Mouse (Mus musculus) midbrain, embryonic 14.5 days (tissue): ENCODE measurements around the gene Siva1. TPM values are rescaled to one million over a fixed set of nuclear protein-coding genes. Genes with fewer than 3 reads are reported as not detected.

Experiments
- ATAC-seq: fragments of 200-750 bp; cut with Nextera tagmentation; 2 replicates; pipeline ENCODE4 v1.8.0; 2017; ENCODE audit warnings: moderate number of reproducible peaks, moderate library complexity; ENCODE audit not compliant: low FRiP score, low TSS enrichment
- DNase-seq: peaks from one replicate; pipeline ENCODE4 v3.0.0-alpha.2; 2015
- H3K27ac ChIP-seq: fragments of 300-500 bp; sonication (generic); replicated peaks from 2 replicates; pipeline ENCODE4 v1.5.1; 2014; ENCODE audit warnings: mild to moderate bottlenecking, low read depth, low read length, moderate library complexity
- H3K27me3 ChIP-seq: fragments of 300-500 bp; sonication (generic); 2 replicates; pipeline ENCODE4 v1.6.1; 2014; ENCODE audit warnings: low read length, control low read depth, mixed read lengths; ENCODE audit not compliant: control insufficient read depth, insufficient read depth
- H3K36me3 ChIP-seq: fragments of 300-500 bp; sonication (generic); 2 replicates; pipeline ENCODE4 v1.6.1; 2014; ENCODE audit warnings: low read length, control low read depth; ENCODE audit not compliant: control insufficient read depth, insufficient read depth
- H3K4me1 ChIP-seq: fragments of 300-500 bp; sonication (generic); 2 replicates; pipeline ENCODE4 v1.6.1; 2014; ENCODE audit warnings: mild to moderate bottlenecking, antibody characterized with exemption, low read length, control low read depth; ENCODE audit not compliant: control insufficient read depth, insufficient read depth
- H3K4me2 ChIP-seq: fragments of 300-500 bp; sonication (generic); 2 replicates; pipeline ENCODE4 v1.6.1; 2014; ENCODE audit warnings: mild to moderate bottlenecking, low read length, moderate library complexity
- H3K4me3 ChIP-seq: fragments of 300-500 bp; sonication (generic); replicated peaks from 2 replicates; pipeline ENCODE4 v1.5.1; 2014; ENCODE audit warnings: low read depth, low read length
- H3K9ac ChIP-seq: fragments of 300-500 bp; sonication (generic); replicated peaks from 2 replicates; pipeline ENCODE4 v1.6.1; 2014; ENCODE audit warnings: mild to moderate bottlenecking, low read length, moderate library complexity
- H3K9me3 ChIP-seq: fragments of 300-500 bp; sonication (generic); 2 replicates; pipeline ENCODE4 v1.6.1; 2016; ENCODE audit warnings: low read length, control low read depth, mixed read lengths; ENCODE audit not compliant: control insufficient read depth
- WGBS: fragments of 180-500 bp; shearing (Covaris S2); extraction: QIAGEN DNeasy Blood & Tissue Kit; methylation state at CpG from one replicate; pipeline ENCODE4 v1.1.7; 2014; 5-methylcytosine and 5-hydroxymethylcytosine counted together
- polyA plus RNA-seq: library from polyadenylated mRNA; unstranded; fragments of >200 nt; fragmentation: Nextera tagmentation; extraction: Ambion mirVana; gene quantifications from 2 replicates; pipeline ENCODE4 v1.2.1, GENCODE M21; 2014

Gene Siva1
- polyA plus RNA-seq, 1 experiment from 2014 or later: 63.9 TPM

DNA sequence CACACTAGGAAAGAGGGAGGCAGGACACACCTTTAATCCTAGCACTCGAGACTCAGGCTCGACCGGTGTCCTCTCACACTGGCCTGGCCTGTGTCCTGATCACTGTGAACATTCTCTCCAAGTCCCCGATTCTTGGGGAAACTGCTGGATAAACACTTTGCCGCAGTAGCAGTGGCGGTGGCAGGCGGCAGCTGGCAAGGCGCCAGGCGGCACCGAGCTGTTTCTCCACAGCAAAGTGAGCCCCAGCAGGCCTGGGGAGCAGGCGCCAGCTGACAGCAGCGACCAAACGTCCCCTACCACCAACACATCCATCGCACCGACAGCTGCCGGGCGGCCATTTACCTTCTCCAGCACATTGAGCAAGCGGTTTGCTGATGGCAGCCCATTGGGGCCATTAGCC lies 21.0 kb downstream of the Siva1 start:
- H3K36me3 ChIP-seq: peaks cover 76% of the 10 kb centered on the region
- 35% methylated on average over 18 of the region's 18 CpGs for WGBS
- peak overlapping the region; percentile 84 for H3K27ac ChIP-seq
- H3K4me3 ChIP-seq: no peak overlapping the region
- ATAC-seq (peak; percentile 28; the same call in 1 of the 2 replicates), DNase-seq (peak; percentile 86)
- no peaks in the 10 kb centered on the region for H3K9me3 ChIP-seq
- H3K4me2 ChIP-seq: peak overlapping the region; percentile 36
- peak overlapping the region; percentile 39; the same call in 1 of the 2 replicates for H3K9ac ChIP-seq
- H3K27me3 ChIP-seq: no peaks in the 10 kb centered on the region
- peaks cover 58% of the 10 kb centered on the region for H3K4me1 ChIP-seq

DNA sequence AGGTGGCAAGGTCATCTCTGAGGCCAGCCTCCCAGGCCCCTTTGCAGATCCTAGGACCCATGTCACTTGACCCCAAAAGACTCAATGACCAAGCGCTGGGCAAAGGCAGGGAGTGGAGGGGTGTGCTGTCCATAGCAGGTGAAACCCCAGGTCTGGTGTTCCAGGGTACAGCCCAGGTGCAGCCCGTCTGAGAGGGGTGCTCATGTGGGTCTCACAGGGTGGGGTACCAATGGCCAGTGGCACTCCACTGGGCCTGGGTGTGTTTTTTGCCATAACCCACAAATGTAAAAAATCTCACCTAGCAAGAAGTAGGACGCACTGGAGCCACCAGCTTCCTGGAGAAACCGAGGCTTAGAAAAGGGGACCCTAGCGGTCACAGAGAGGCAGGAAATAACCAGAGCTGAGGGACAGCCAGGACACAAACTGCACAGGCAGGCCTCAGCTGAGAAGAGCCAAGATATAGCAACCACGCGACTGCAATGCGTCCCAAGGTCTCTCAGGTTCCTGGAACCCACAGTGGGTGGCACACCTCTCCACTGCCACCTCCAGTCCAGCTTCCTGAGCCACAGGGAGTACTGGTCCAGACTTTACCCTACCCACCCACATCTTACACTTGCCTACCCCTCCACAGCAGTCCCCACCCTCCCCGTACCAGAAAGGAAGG lies 21.5 kb downstream of the Siva1 start:
- peak overlapping the region; percentile 84 for H3K27ac ChIP-seq
- peak overlapping the region; percentile 20; the same call in 1 of the 2 replicates for H3K9ac ChIP-seq
- peak overlapping the region; percentile 36 for H3K4me2 ChIP-seq
- peaks cover 57% of the 10 kb centered on the region for H3K4me1 ChIP-seq
- 94% methylated on average over 9 of the region's 9 CpGs for WGBS
- ATAC-seq (no peak), DNase-seq (no peak)
- no peaks in the 10 kb centered on the region for H3K27me3 ChIP-seq
- H3K36me3 ChIP-seq: peaks cover 76% of the 10 kb centered on the region
- H3K9me3 ChIP-seq: no peaks in the 10 kb centered on the region
- H3K4me3 ChIP-seq: no peak overlapping the region

- DNase-seq: no peak
- Histone ChIP-seq H3K4me2 (no peak overlapping the region), H3K9ac (no peak overlapping the region), H3K27ac (peak overlapping the region; percentile 84; the same call in 1 of the 2 replicates), H3K9me3 (no peaks in the 10 kb centered on the region), H3K4me3 (no peak overlapping the region), H3K27me3 (no peaks in the 10 kb centered on the region), H3K36me3 (peaks cover 64% of the 10 kb centered on the region), H3K4me1 (peaks cover 57% of the 10 kb centered on the region)
- no peak for ATAC-seq
- WGBS: 88% methylated on average over 10 of the region's 10 CpGs
Measured at GRCm38 (mm10) chr12:112667619-112668297, 23.3 kb downstream of the Siva1 start.

- peaks cover 41% of the 10 kb centered on the region for H3K4me1 ChIP-seq
- H3K9ac ChIP-seq: no peak overlapping the region
- peaks cover 54% of the 10 kb centered on the region for H3K36me3 ChIP-seq
- no peak overlapping the region for H3K4me2 ChIP-seq
- H3K9me3 ChIP-seq: no peaks in the 10 kb centered on the region
- 50% methylated on average over 9 of the region's 9 CpGs for WGBS
- no peaks in the 10 kb centered on the region for H3K27me3 ChIP-seq
- H3K27ac ChIP-seq: no peak overlapping the region
- ATAC-seq (no peak), DNase-seq (no peak)
- H3K4me3 ChIP-seq: no peak overlapping the region
Measured at GRCm38 (mm10) chr12:112670718-112671393, 26.4 kb downstream of the Siva1 start.

GRCm38 (mm10) chr12:112671891-112672290 lies 27.4 kb downstream of the Siva1 start:
- H3K4me3 ChIP-seq: 0 out of 2 replicates have a peak overlapping the region, but pooled peaks have one; percentile 4
- no peak overlapping the region; the same call in 1 of the 2 replicates for H3K9ac ChIP-seq
- WGBS: 82% methylated on average over 7 of the region's 7 CpGs
- no peaks in the 10 kb centered on the region for H3K27me3 ChIP-seq
- no peak overlapping the region for H3K27ac ChIP-seq
- no peak for DNase-seq
- peak overlapping the region; percentile 95 for H3K4me2 ChIP-seq
- peaks cover 46% of the 10 kb centered on the region for H3K36me3 ChIP-seq
- H3K9me3 ChIP-seq: no peaks in the 10 kb centered on the region
- H3K4me1 ChIP-seq: peaks cover 32% of the 10 kb centered on the region
- no peak for ATAC-seq

- Histone ChIP-seq H3K27ac (peak overlapping the region; percentile 94), H3K9ac (peak overlapping the region; percentile 97), H3K9me3 (no peaks in the 10 kb centered on the region), H3K36me3 (peaks cover 36% of the 10 kb centered on the region), H3K27me3 (peaks cover 2% of the 10 kb centered on the region; the same call in 1 of the 2 replicates), H3K4me3 (peak overlapping the region; percentile 94), H3K4me1 (peaks cover 32% of the 10 kb centered on the region), H3K4me2 (peak overlapping the region; percentile 95)
- WGBS: 4% methylated on average over 21 of the region's 21 CpGs
- DNase-seq (peak; percentile 68), ATAC-seq (peak; percentile 42; the same call in 1 of the 2 replicates)
Measured at GRCm38 (mm10) chr12:112672744-112673575, 28.5 kb downstream of the Siva1 start.

GRCm38 (mm10) chr12:112673576-112674091 lies 29.2 kb downstream of the Siva1 start:
- Histone ChIP-seq H3K4me2 (peak overlapping the region; percentile 95), H3K27me3 (peaks cover 4% of the 10 kb centered on the region; the same call in 1 of the 2 replicates), H3K9me3 (no peaks in the 10 kb centered on the region), H3K4me1 (peaks cover 36% of the 10 kb centered on the region), H3K4me3 (peak overlapping the region; percentile 94), H3K36me3 (peaks cover 29% of the 10 kb centered on the region), H3K27ac (peak overlapping the region; percentile 94), H3K9ac (peak overlapping the region; percentile 97)
- peak; percentile 71 for DNase-seq
- peak; percentile 19; the same call in 1 of the 2 replicates for ATAC-seq
- WGBS: under 1% methylated on average over 57 of the region's 68 CpGs
